Mouse (Mus musculus): ENCODE measurements at regions not wholly inside any gene's neighbourhood (a gene's known extent, or its start where the extent isn't known, plus 50 kb on each side); places are given as distances from the start of the nearest gene placed in this dataset.
A peak's percentile ranks its signal among the peaks of the same experiment; 100 is the strongest.

- Histone ChIP-seq H3K79me2 (ENCODE audit: control insufficient read depth, insufficient read depth, low read length) (no peaks in the 10 kb centered on the region), H3K27ac (replicated peaks; ENCODE audit: insufficient read depth, low read depth, low read length) (no peak overlapping the region), H3K4me3 (ENCODE audit: insufficient read depth, low read depth, low read length) (no peak overlapping the region), H3K27me3 (ENCODE audit: control insufficient read depth, insufficient read depth, low read length) (no peaks in the 10 kb centered on the region), H3K9ac (ENCODE audit: low read depth, low read length) (no peak overlapping the region), H3K36me3 (ENCODE audit: control insufficient read depth, insufficient read depth, low read length) (no peaks in the 10 kb centered on the region), H3K4me1 (ENCODE audit: control insufficient read depth, insufficient read depth, low read length) (no peaks in the 10 kb centered on the region)
- no peak for DNase-seq (ENCODE audit: extremely low read depth, low read depth, low spot score)
- WGBS: 93% methylated on average over 4 of the region's 4 CpGs
- TF ChIP-seq CTCF (IDR thresholded peaks at IDR 0.05; ENCODE audit: low read depth, low read length) (no peak), POLR2A (IDR thresholded peaks at IDR 0.05; ENCODE audit: extremely low read depth, insufficient read depth, low read length) (no peak)
These were observed 73.2 kb upstream of the 1600014C23Rik start for GRCm38 (mm10) chr17:45806831-45807230.

GRCm38 (mm10) chr17:45806430-45806829, 72.8 kb upstream of the 1600014C23Rik start:
- 81% methylated on average over 5 of the region's 5 CpGs for WGBS
- H3K27me3 ChIP-seq (ENCODE audit: control insufficient read depth, insufficient read depth, low read length): no peaks in the 10 kb centered on the region
- H3K9ac ChIP-seq (ENCODE audit: low read depth, low read length): no peak overlapping the region
- H3K4me1 ChIP-seq (ENCODE audit: control insufficient read depth, insufficient read depth, low read length): no peaks in the 10 kb centered on the region
- H3K79me2 ChIP-seq (ENCODE audit: control insufficient read depth, insufficient read depth, low read length): no peaks in the 10 kb centered on the region
- no peak for DNase-seq (ENCODE audit: extremely low read depth, low read depth, low spot score)
- H3K36me3 ChIP-seq (ENCODE audit: control insufficient read depth, insufficient read depth, low read length): no peaks in the 10 kb centered on the region
- no peak for TF ChIP-seq POLR2A (IDR thresholded peaks at IDR 0.05; ENCODE audit: extremely low read depth, insufficient read depth, low read length)
- TF ChIP-seq CTCF (IDR thresholded peaks at IDR 0.05; ENCODE audit: low read depth, low read length): no peak
- no peak overlapping the region for H3K27ac ChIP-seq (replicated peaks; ENCODE audit: insufficient read depth, low read depth, low read length)
- H3K4me3 ChIP-seq (ENCODE audit: insufficient read depth, low read depth, low read length): no peak overlapping the region

- no peaks in the 10 kb centered on the region for H3K36me3 ChIP-seq (ENCODE audit: control insufficient read depth, insufficient read depth, low read length)
- no peak overlapping the region for H3K27ac ChIP-seq (replicated peaks; ENCODE audit: insufficient read depth, low read depth, low read length)
- H3K4me1 ChIP-seq (ENCODE audit: control insufficient read depth, insufficient read depth, low read length): no peaks in the 10 kb centered on the region
- no peaks in the 10 kb centered on the region for H3K79me2 ChIP-seq (ENCODE audit: control insufficient read depth, insufficient read depth, low read length)
- H3K9ac ChIP-seq (ENCODE audit: low read depth, low read length): no peak overlapping the region
- TF ChIP-seq CTCF (IDR thresholded peaks at IDR 0.05; ENCODE audit: low read depth, low read length) (peak; percentile 59), POLR2A (IDR thresholded peaks at IDR 0.05; ENCODE audit: extremely low read depth, insufficient read depth, low read length) (no peak)
- no peak overlapping the region for H3K4me3 ChIP-seq (ENCODE audit: insufficient read depth, low read depth, low read length)
- peak; percentile 22 for DNase-seq (ENCODE audit: extremely low read depth, low read depth, low spot score)
- WGBS: 39% methylated on average over 35 of the region's 35 CpGs
- H3K27me3 ChIP-seq (ENCODE audit: control insufficient read depth, insufficient read depth, low read length): no peaks in the 10 kb centered on the region
These were observed 71.9 kb upstream of the 1600014C23Rik start for GRCm38 (mm10) chr17:45805471-45806082.

- Histone ChIP-seq H3K27ac (replicated peaks; ENCODE audit: insufficient read depth, low read depth, low read length) (no peak overlapping the region), H3K79me2 (ENCODE audit: control insufficient read depth, insufficient read depth, low read length) (no peaks in the 10 kb centered on the region), H3K36me3 (ENCODE audit: control insufficient read depth, insufficient read depth, low read length) (no peaks in the 10 kb centered on the region), H3K4me1 (ENCODE audit: control insufficient read depth, insufficient read depth, low read length) (peaks cover 2% of the 10 kb centered on the region; the same call in 1 of the 2 replicates), H3K27me3 (ENCODE audit: control insufficient read depth, insufficient read depth, low read length) (no peaks in the 10 kb centered on the region), H3K4me3 (ENCODE audit: insufficient read depth, low read depth, low read length) (no peak overlapping the region), H3K9ac (ENCODE audit: low read depth, low read length) (no peak overlapping the region)
- TF ChIP-seq POLR2A (IDR thresholded peaks at IDR 0.05; ENCODE audit: extremely low read depth, insufficient read depth, low read length) (no peak), CTCF (IDR thresholded peaks at IDR 0.05; ENCODE audit: low read depth, low read length) (no peak)
- 92% methylated on average over 8 of the region's 8 CpGs for WGBS
- DNase-seq (ENCODE audit: extremely low read depth, low read depth, low spot score): no peak
These were observed 69.7 kb upstream of the 1600014C23Rik start for GRCm38 (mm10) chr17:45803331-45803730.

- H3K4me1 ChIP-seq (ENCODE audit: control insufficient read depth, insufficient read depth, low read length): peaks cover 2% of the 10 kb centered on the region; the same call in 1 of the 2 replicates
- no peak overlapping the region for H3K4me3 ChIP-seq (ENCODE audit: insufficient read depth, low read depth, low read length)
- 93% methylated on average over 8 of the region's 8 CpGs for WGBS
- no peaks in the 10 kb centered on the region for H3K79me2 ChIP-seq (ENCODE audit: control insufficient read depth, insufficient read depth, low read length)
- no peak for DNase-seq (ENCODE audit: extremely low read depth, low read depth, low spot score)
- H3K9ac ChIP-seq (ENCODE audit: low read depth, low read length): no peak overlapping the region
- no peaks in the 10 kb centered on the region for H3K27me3 ChIP-seq (ENCODE audit: control insufficient read depth, insufficient read depth, low read length)
- no peaks in the 10 kb centered on the region for H3K36me3 ChIP-seq (ENCODE audit: control insufficient read depth, insufficient read depth, low read length)
- no peak for TF ChIP-seq CTCF (IDR thresholded peaks at IDR 0.05; ENCODE audit: low read depth, low read length)
- no peak for TF ChIP-seq POLR2A (IDR thresholded peaks at IDR 0.05; ENCODE audit: extremely low read depth, insufficient read depth, low read length)
- H3K27ac ChIP-seq (replicated peaks; ENCODE audit: insufficient read depth, low read depth, low read length): no peak overlapping the region
These were observed 68.8 kb upstream of the 1600014C23Rik start for GRCm38 (mm10) chr17:45802439-45802838.

GRCm38 (mm10) chr17:45799725-45800124, 66.1 kb upstream of the 1600014C23Rik start:
- WGBS: 26% methylated on average over 1 of the region's 1 CpGs
- H3K4me3 ChIP-seq (ENCODE audit: insufficient read depth, low read depth, low read length): no peak overlapping the region
- H3K4me1 ChIP-seq (ENCODE audit: control insufficient read depth, insufficient read depth, low read length): peaks cover 2% of the 10 kb centered on the region; the same call in 1 of the 2 replicates
- H3K27me3 ChIP-seq (ENCODE audit: control insufficient read depth, insufficient read depth, low read length): no peaks in the 10 kb centered on the region
- no peaks in the 10 kb centered on the region for H3K79me2 ChIP-seq (ENCODE audit: control insufficient read depth, insufficient read depth, low read length)
- TF ChIP-seq CTCF (IDR thresholded peaks at IDR 0.05; ENCODE audit: low read depth, low read length) (no peak), POLR2A (IDR thresholded peaks at IDR 0.05; ENCODE audit: extremely low read depth, insufficient read depth, low read length) (no peak)
- H3K36me3 ChIP-seq (ENCODE audit: control insufficient read depth, insufficient read depth, low read length): no peaks in the 10 kb centered on the region
- no peak overlapping the region for H3K9ac ChIP-seq (ENCODE audit: low read depth, low read length)
- no peak overlapping the region for H3K27ac ChIP-seq (replicated peaks; ENCODE audit: insufficient read depth, low read depth, low read length)
- peak; percentile 90 for DNase-seq (ENCODE audit: extremely low read depth, low read depth, low spot score)

Data from liver, adult 2 months (tissue).